Mouse (Mus musculus) limb, embryonic 10.5 days (tissue): ENCODE data around the gene 4930563M21Rik. TPM values are rescaled to one million over a fixed set of nuclear protein-coding genes. Genes with fewer than 3 reads are reported as not detected.
A peak's percentile ranks its signal among the peaks of the same experiment; 100 is the strongest.

Experiments used
- DNase-seq: peaks from one replicate; pipeline ENCODE4 v3.0.0-alpha.2; 2017; ENCODE audit warnings: low spot score
- H3K27ac ChIP-seq: fragments of 300-500 bp; sonication (generic); 2 replicates; pipeline ENCODE4 v1.5.1; 2016; ENCODE audit warnings: mild to moderate bottlenecking
- H3K27me3 ChIP-seq: fragments of 300-500 bp; sonication (generic); 2 replicates; pipeline ENCODE4 v1.6.1; 2016; ENCODE audit warnings: low read depth, mild to moderate bottlenecking; ENCODE audit not compliant: poor library complexity, severe bottlenecking
- H3K36me3 ChIP-seq: fragments of 300-500 bp; sonication (generic); 2 replicates; pipeline ENCODE4 v1.6.1; 2016; ENCODE audit warnings: mild to moderate bottlenecking, moderate library complexity
- H3K4me1 ChIP-seq: fragments of 300-500 bp; sonication (generic); 2 replicates; pipeline ENCODE4 v1.6.1; 2016
- H3K4me3 ChIP-seq: fragments of 300-500 bp; sonication (generic); 2 replicates; pipeline ENCODE4 v1.5.1; 2016; ENCODE audit warnings: mild to moderate bottlenecking, moderate library complexity
- H3K9me3 ChIP-seq: fragments of 300-500 bp; sonication (generic); replicated peaks from 2 replicates; pipeline ENCODE4 v1.6.1; 2016; ENCODE audit warnings: mild to moderate bottlenecking
- whole genome bisulfite sequencing: fragments of 180-500 bp; shearing (Covaris S2); methylation state at CpG from one replicate; pipeline ENCODE4 v1.1.7; 2016; 5-methylcytosine and 5-hydroxymethylcytosine counted together
- polyA plus RNA-seq: library from polyadenylated mRNA; unstranded; fragments of >200 nt; fragmentation: Nextera tagmentation; extraction: Ambion mirVana; gene quantifications from 2 replicates; pipeline ENCODE4 v1.2.1, GENCODE M21; 2016

4930563M21Rik gene
- polyA plus RNA-seq, 1 experiment from 2014 or later: not detected

DNA sequence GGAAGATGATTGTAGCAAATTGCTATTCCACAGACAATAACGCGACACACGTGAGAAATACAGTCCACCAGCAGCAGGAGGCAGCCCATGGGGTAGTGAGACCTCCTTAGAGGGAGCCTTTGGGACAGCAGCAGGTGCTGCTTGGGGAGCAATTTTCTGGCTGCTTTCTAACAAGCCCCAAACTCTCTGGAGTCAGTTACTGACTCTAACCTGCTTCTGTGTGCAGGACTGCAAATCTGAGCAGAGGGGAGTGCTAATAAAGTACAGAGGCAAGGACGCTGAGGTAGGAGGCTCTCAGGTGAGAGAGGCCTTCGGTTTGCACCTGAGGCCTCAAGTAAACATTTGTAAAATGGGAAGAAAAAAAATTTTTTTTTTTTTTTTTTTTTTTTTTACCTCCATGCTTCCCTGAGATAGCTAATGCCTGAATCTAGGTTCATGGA, 73.1 kb downstream of the 4930563M21Rik start:
- Histone ChIP-seq H3K36me3 (peaks cover 4% of the 10 kb centered on the region; the same call in 1 of the 2 replicates), H3K27ac (peak overlapping the region; percentile 97), H3K4me3 (peak overlapping the region; percentile 81), H3K4me1 (peaks cover 20% of the 10 kb centered on the region), H3K27me3 (no peaks in the 10 kb centered on the region), H3K9me3 (no peaks in the 10 kb centered on the region)
- peak; percentile 40 for DNase-seq
- WGBS: 56% methylated on average over 5 of the region's 5 CpGs

DNA sequence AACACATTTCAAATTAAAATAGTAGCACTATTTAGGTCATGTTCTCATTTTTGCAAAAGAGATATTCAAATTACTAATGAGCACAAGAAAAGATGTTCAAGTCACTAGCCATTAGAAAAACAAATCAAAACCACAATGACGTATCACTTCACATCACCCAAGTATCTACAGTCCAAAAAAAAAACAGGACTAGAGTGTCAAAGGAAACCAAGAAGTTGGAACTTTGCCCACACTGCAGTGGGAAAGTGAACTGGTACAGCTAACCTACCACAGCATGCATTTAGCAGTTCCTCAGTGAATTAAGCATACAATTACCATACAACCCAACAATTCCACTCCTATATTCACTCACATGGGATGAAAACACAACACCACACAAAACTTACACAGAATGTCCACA, 77.9 kb downstream of the 4930563M21Rik start:
- Histone ChIP-seq H3K9me3 (no peaks in the 10 kb centered on the region), H3K27me3 (no peaks in the 10 kb centered on the region), H3K4me3 (no peak overlapping the region), H3K4me1 (peaks cover 6% of the 10 kb centered on the region), H3K36me3 (no peaks in the 10 kb centered on the region), H3K27ac (no peak overlapping the region)
- 97% methylated on average over 1 of the region's 1 CpGs for WGBS
- no peak for DNase-seq

DNA sequence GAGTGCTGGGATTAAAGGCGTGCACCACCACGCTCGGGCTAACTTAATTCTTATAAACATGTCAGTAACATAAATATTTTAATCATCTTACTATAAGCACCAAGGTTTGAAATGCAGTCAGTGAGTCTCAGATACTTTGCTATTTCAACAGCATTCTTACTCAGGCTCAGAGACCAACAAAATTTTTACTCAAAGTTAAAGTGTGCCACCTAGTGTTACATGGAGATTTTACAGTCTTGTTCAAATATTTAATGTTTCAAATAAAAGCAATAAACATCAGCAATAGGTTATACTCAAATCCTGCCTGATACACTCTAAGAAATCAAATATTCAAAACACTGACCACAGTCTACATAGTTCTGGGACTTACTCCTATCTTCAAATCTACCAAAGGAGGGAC, 91.8 kb downstream of the 4930563M21Rik start:
- no peak overlapping the region for H3K4me3 ChIP-seq
- 66% methylated on average over 3 of the region's 3 CpGs for WGBS

DNA sequence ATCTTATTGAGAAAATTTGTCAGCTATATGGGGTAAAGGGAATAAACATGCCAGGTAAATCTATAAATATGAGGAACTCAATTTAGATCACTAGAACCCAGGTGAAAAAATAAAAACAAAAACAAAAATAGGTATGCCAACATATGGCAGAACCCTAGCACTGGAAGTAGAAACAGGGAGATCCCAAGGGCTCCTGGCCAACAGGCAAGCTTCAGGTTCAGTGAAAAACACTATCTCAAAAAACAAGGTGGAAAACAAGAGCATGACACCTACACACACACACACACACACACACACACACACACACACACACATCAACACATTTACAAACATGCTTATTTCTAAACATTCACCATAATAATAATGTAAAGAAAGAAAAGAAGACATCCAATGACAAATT, 93.6 kb downstream of the 4930563M21Rik start:
- no peak overlapping the region for H3K27ac ChIP-seq
- H3K4me1 ChIP-seq: no peaks in the 10 kb centered on the region
- H3K36me3 ChIP-seq: no peaks in the 10 kb centered on the region
- H3K9me3 ChIP-seq: no peaks in the 10 kb centered on the region
- no peak overlapping the region for H3K4me3 ChIP-seq
- no peak for DNase-seq
- H3K27me3 ChIP-seq: no peaks in the 10 kb centered on the region

More for the DNA sequence above, 91.8 kb downstream of the 4930563M21Rik start:
- Histone ChIP-seq H3K27ac (no peak overlapping the region), H3K27me3 (no peaks in the 10 kb centered on the region), H3K36me3 (no peaks in the 10 kb centered on the region), H3K4me1 (no peaks in the 10 kb centered on the region), H3K9me3 (no peaks in the 10 kb centered on the region)
- no peak for DNase-seq

Other genes starting within 250 kb of the 4930563M21Rik start
- gene Scaper, start 72.4 kb downstream of the 4930563M21Rik start, polyA plus RNA-seq: 4.3 and 6.0 TPM in 2 replicates
- gene Rcn2, start 31.3 kb upstream of the 4930563M21Rik start, polyA plus RNA-seq: 243 and 274 TPM in 2 replicates
- 0.64 and 0.90 TPM in 2 replicates for gene Pstpip1, start 79.4 kb upstream of the 4930563M21Rik start, polyA plus RNA-seq
- 410 and 450 TPM in 2 replicates for gene Tspan3, start 154.9 kb upstream of the 4930563M21Rik start, polyA plus RNA-seq